Comparison of ENCODE assay signal across 18 mouse cellular contexts in genomic region chr17:8225166-8225565, GRCm38 (mm10). TPM values are rescaled to one million over a fixed set of nuclear protein-coding genes. Genes with fewer than 3 reads are reported as not detected.
DNase-seq lines count a peak whose midpoint lies in the region; ATAC-seq lines count a peak whose summit lies in the region.
"Had no signal": no experiment of that assay in that cellular context is flagged by ENCODE, and none has a peak within 500 bp of the region (broad histone marks: within the 10 kb centered on the region; RNA-seq: fewer than 3 reads in every experiment).

No protein-coding gene starts in this region.

- DNase-seq in layer of hippocampus, adult 9-11 months: peak; percentile 73
- DNase-seq in layer of hippocampus, postnatal 14 days (ENCODE audit: low spot score in 2 of 2): no peak
- DNase-seq in urinary bladder, adult 2 months (ENCODE audit: low spot score): peak; percentile 3
- DNase-seq in urinary bladder, postnatal 36 days (ENCODE audit: low spot score in 2 of 2): no peak
- no peak for DNase-seq in right cerebral cortex, postnatal 4 days
- DNase-seq: cerebellum, adult 9-11 months; gastrocnemius, postnatal 14 days; kidney, postnatal 4 days; liver, embryonic 13.5 days; lung, postnatal 14 days had no signal

- WGBS in midbrain, embryonic 13.5 days: 92% methylated on average over 2 of the region's 2 CpGs

- peak; percentile 91 for ATAC-seq in megakaryocyte, adult 5-6 weeks (ENCODE audit: poor library complexity, severe bottlenecking)
- ATAC-seq in midbrain, embryonic 13.5 days: no peak

- no peak overlapping the region for H3K27ac ChIP-seq in midbrain, embryonic 13.5 days
- H3K27ac ChIP-seq: forebrain, embryonic 12.5 days; hindbrain, embryonic 12.5 days; liver, embryonic 13.5 days; midbrain, embryonic 12.5 days had no signal

- H3K9ac ChIP-seq in midbrain, embryonic 13.5 days (replicated peaks): no peak overlapping the region
- H3K9ac ChIP-seq: forebrain, embryonic 12.5 days; hindbrain, embryonic 12.5 days; liver, embryonic 13.5 days; midbrain, embryonic 12.5 days had no signal

- no peaks in the 10 kb centered on the region for H3K4me1 ChIP-seq in midbrain, embryonic 13.5 days (replicated peaks)
- H3K4me1 ChIP-seq: forebrain, embryonic 12.5 days; hindbrain, embryonic 12.5 days; liver, embryonic 13.5 days; midbrain, embryonic 12.5 days had no signal

- H3K4me3 ChIP-seq in midbrain, embryonic 13.5 days (replicated peaks): no peak overlapping the region
- H3K4me3 ChIP-seq: forebrain, embryonic 12.5 days; hindbrain, embryonic 12.5 days; liver, embryonic 13.5 days; midbrain, embryonic 12.5 days had no signal

- H3K36me3 ChIP-seq in midbrain, embryonic 13.5 days: no peaks in the 10 kb centered on the region
- H3K36me3 ChIP-seq: forebrain, embryonic 12.5 days; G1E; hindbrain, embryonic 12.5 days; liver, embryonic 13.5 days; midbrain, embryonic 12.5 days had no signal

- H3K27me3 ChIP-seq in midbrain, embryonic 13.5 days: no peaks in the 10 kb centered on the region
- H3K27me3 ChIP-seq: forebrain, embryonic 12.5 days; hindbrain, embryonic 12.5 days; liver, embryonic 13.5 days; midbrain, embryonic 12.5 days had no signal

- no peaks in the 10 kb centered on the region for H3K9me3 ChIP-seq in midbrain, embryonic 13.5 days
- H3K9me3 ChIP-seq: forebrain, embryonic 12.5 days; G1E; hindbrain, embryonic 12.5 days; liver, embryonic 13.5 days; midbrain, embryonic 12.5 days had no signal

- no peak overlapping the region for H3K4me2 ChIP-seq in midbrain, embryonic 13.5 days (replicated peaks)
- H3K4me2 ChIP-seq: forebrain, embryonic 12.5 days; hindbrain, embryonic 12.5 days; liver, embryonic 13.5 days; midbrain, embryonic 12.5 days had no signal

RNA-seq across cellular contexts. Expression of gene Ccr6, which starts 10.7 kb away (rescaled TPM):
- total RNA-seq in layer of hippocampus, postnatal 14 days (2021): not detected
- polyA plus RNA-seq in urinary bladder, adult 2 months (2012; rRNA removed): 0.06 and 0.10 TPM in 2 replicates
- 0.47 TPM in 1 of 2 replicates, not detected in the other for total RNA-seq in megakaryocyte, adult 5-6 weeks (2015)
- 0.12 and 0.62 TPM in 2 replicates for total RNA-seq in megakaryocyte, adult 5-6 weeks (2017)
- not detected in 2 replicates for polyA plus RNA-seq in midbrain, embryonic 13.5 days (2015; fragmentation: Nextera tagmentation; extraction: Ambion mirVana)
- total RNA-seq: G1E; gastrocnemius, postnatal 14 days had no signal
- polyA plus RNA-seq: forebrain, embryonic 12.5 days; G1E; heart, postnatal 0 days; hindbrain, embryonic 12.5 days; kidney, embryonic 14.5 days; midbrain, embryonic 12.5 days had no signal

RNA-seq across cellular contexts. Expression of gene Mpc1, which starts 57.5 kb away (rescaled TPM):
- 100 to 1,000 TPM; 165 to 175 TPM for total RNA-seq in layer of hippocampus, postnatal 14 days (2021)
- polyA plus RNA-seq in urinary bladder, adult 2 months (2012; rRNA removed): 233 and 289 TPM in 2 replicates
- 198 and 227 TPM in 2 replicates for total RNA-seq in megakaryocyte, adult 5-6 weeks (2015)
- 109 and 143 TPM in 2 replicates for total RNA-seq in megakaryocyte, adult 5-6 weeks (2017)
- polyA plus RNA-seq in midbrain, embryonic 13.5 days (2015; fragmentation: Nextera tagmentation; extraction: Ambion mirVana): 192 and 196 TPM in 2 replicates

RNA-seq across cellular contexts. Expression of gene Fgfr1op, which starts 59.9 kb away (rescaled TPM):
- 10 to 100 TPM; 16.0 to 16.3 TPM for total RNA-seq in layer of hippocampus, postnatal 14 days (2021)
- polyA plus RNA-seq in urinary bladder, adult 2 months (2012; rRNA removed): 11.4 and 13.6 TPM in 2 replicates
- total RNA-seq in megakaryocyte, adult 5-6 weeks (2015): 18.0 and 25.5 TPM in 2 replicates
- 23.4 and 29.7 TPM in 2 replicates for total RNA-seq in megakaryocyte, adult 5-6 weeks (2017)
- 27.5 and 28.5 TPM in 2 replicates for polyA plus RNA-seq in midbrain, embryonic 13.5 days (2015; fragmentation: Nextera tagmentation; extraction: Ambion mirVana)

Comparison
In these comparisons a context has a peak if more than half of its experiments do, and no peak if none do; other contexts are left out.
1. DNase-seq: peak in layer of hippocampus, adult 9-11 months (single experiment) and urinary bladder, adult 2 months (single experiment); none in layer of hippocampus, postnatal 14 days (0 of 2), urinary bladder, postnatal 36 days (0 of 2) and right cerebral cortex, postnatal 4 days (single experiment).